Mouse (Mus musculus) cerebellum, postnatal 4 days (tissue): ENCODE measurements at regions not wholly inside any gene's neighbourhood (a gene's known extent, or its start where the extent isn't known, plus 50 kb on each side); places are given as distances from the start of the nearest gene placed in this dataset.

Source experiments
- DNase-seq, 2 experiments: peaks; one replicate each; pipeline ENCODE4 v3.0.0; 2022; ENCODE audit warnings: low spot score in 2 of 2, mixed read lengths in 1 of 2

GRCm38 (mm10) chr1:163190841-163191240 lies 105.4 kb upstream of the Mroh9 start:
- no peak for DNase-seq

GRCm38 (mm10) chr1:163181851-163182250 lies 96.4 kb upstream of the Mroh9 start:
- no peak for DNase-seq

- no peak for DNase-seq
These were observed 91.5 kb upstream of the Mroh9 start for GRCm38 (mm10) chr1:163177011-163177410.

- no peak for DNase-seq
These were observed 81.6 kb upstream of the Mroh9 start for GRCm38 (mm10) chr1:163167051-163167450.

- no peak for DNase-seq
These were observed 78.2 kb upstream of the Mroh9 start for GRCm38 (mm10) chr1:163163636-163164035.

- DNase-seq, result no peak
These were observed 74.4 kb upstream of the Mroh9 start for GRCm38 (mm10) chr1:163159911-163160310.

GRCm38 (mm10) chr1:163158491-163158890 lies 73.0 kb upstream of the Mroh9 start:
- no peak for DNase-seq

- peak; percentile 42 to 73 for DNase-seq
These were observed 64.9 kb upstream of the Mroh9 start for GRCm38 (mm10) chr1:163150203-163150855.

GRCm38 (mm10) chr1:163146641-163147040 lies 61.2 kb upstream of the Mroh9 start:
- no peak for DNase-seq

- no peak for DNase-seq
These were observed 57.6 kb upstream of the Mroh9 start for GRCm38 (mm10) chr1:163143113-163143512.

- DNase-seq, result no peak
These were observed 56.0 kb upstream of the Mroh9 start for GRCm38 (mm10) chr1:163141471-163141870.

GRCm38 (mm10) chr1:163138179-163138578 lies 52.7 kb upstream of the Mroh9 start:
- DNase-seq, result no peak
